Mouse (Mus musculus): ENCODE data around the gene Hoxb1. TPM values are rescaled to one million over a fixed set of nuclear protein-coding genes. Genes with fewer than 3 reads are reported as not detected.

The Hoxb1 gene
- polyA plus RNA-seq, 1 experiment = not detected

DNA sequence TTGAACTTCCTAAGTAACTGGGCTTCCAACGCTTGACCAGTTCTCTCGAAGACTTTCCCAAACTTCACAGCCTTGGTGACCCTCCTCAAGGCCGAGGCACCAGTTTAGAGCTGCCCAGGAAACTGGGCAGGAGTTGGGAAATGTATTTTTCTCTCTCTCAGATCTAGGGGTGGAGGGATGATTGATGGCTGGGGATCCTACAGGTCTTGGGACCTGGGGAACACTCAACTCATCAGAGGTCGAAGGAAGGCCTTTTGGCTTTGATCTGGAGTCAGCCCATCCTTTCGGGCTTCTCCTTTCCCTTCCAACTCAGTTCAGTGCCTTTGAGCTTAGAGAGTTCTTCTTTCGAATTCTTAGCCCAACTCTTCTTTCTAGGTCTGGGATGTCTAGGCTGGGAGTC lies 1.6 kb downstream of the Hoxb1 start:
- peaks cover 16% of the 10 kb centered on the region for H3K27me3 ChIP-seq (ENCODE audit: control insufficient read depth, insufficient read depth, low read length)
- no peak overlapping the region for H3K4me3 ChIP-seq (ENCODE audit: extremely low read depth, insufficient read depth, insufficient read length)
- TF ChIP-seq CTCF (IDR thresholded peaks at IDR 0.05; ENCODE audit: extremely low read depth, insufficient read depth, insufficient read length, insufficient replicate concordance) = no peak
- no peak for TF ChIP-seq POLR2A (IDR thresholded peaks at IDR 0.05; ENCODE audit: low read depth, low read length)
- H3K27ac ChIP-seq (ENCODE audit: insufficient read depth, low read length) = no peak overlapping the region
- H3K36me3 ChIP-seq (ENCODE audit: control insufficient read depth, insufficient read depth, low read length) = no peaks in the 10 kb centered on the region
- peaks cover 4% of the 10 kb centered on the region; the same call in 1 of the 2 replicates for H3K4me1 ChIP-seq (ENCODE audit: control insufficient read depth, insufficient read depth, insufficient read length)
- no peak for DNase-seq (ENCODE audit: low read depth in 1 of 2, low spot score in 2 of 2)
- 58% methylated on average over 6 of the region's 6 CpGs for WGBS

DNA sequence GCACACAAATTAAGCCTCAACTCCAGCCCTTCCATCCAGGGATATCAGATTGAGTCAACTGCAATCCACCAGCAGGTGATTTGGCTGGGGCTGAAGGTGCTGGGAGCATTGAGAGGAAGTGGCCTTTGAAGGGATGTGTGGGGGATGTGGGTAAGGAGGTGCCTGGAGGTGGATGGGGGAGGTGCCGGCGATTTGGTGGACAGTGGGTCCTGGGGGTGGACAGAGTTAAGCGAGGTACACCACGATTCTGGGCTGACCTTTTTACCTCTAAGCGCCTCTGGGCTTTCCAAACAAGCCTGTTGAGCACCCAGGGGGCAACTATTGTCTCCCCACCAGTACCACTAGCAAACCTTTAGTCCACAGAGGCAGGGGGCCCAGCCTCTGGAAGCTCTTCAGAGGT lies 3.1 kb downstream of the Hoxb1 start:
- H3K4me1 ChIP-seq (ENCODE audit: control insufficient read depth, insufficient read depth, insufficient read length) = peaks cover 4% of the 10 kb centered on the region; the same call in 1 of the 2 replicates
- no peak overlapping the region for H3K27ac ChIP-seq (ENCODE audit: insufficient read depth, low read length)
- 68% methylated on average over 5 of the region's 5 CpGs for WGBS
- H3K36me3 ChIP-seq (ENCODE audit: control insufficient read depth, insufficient read depth, low read length) = no peaks in the 10 kb centered on the region
- no peak for DNase-seq (ENCODE audit: low read depth in 1 of 2, low spot score in 2 of 2)
- TF ChIP-seq CTCF (IDR thresholded peaks at IDR 0.05; ENCODE audit: extremely low read depth, insufficient read depth, insufficient read length, insufficient replicate concordance) (no peak), POLR2A (IDR thresholded peaks at IDR 0.05; ENCODE audit: low read depth, low read length) (no peak)
- peaks cover 16% of the 10 kb centered on the region for H3K27me3 ChIP-seq (ENCODE audit: control insufficient read depth, insufficient read depth, low read length)
- H3K4me3 ChIP-seq (ENCODE audit: extremely low read depth, insufficient read depth, insufficient read length) = no peak overlapping the region

DNA sequence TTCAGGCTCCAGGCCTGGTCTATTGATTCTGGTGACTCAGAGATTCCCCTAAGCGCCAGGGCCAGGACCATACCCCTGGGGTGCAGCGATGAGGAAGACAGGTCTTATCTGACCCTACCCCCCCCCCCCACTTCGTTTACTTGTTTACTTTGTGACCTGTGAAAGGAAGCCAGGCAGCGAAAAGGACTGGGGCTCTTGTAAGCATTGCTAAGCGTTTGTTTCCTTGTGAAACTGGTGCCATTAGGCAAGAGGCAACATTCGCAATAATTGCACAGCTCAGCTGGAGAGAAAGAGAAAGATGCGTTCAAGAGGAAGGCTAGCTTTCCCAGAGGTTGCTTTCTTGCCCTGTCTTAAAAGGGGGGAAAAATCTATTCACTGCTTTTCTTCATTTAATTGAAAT lies 3.6 kb downstream of the Hoxb1 start:
- WGBS = 78% methylated on average over 7 of the region's 7 CpGs
- Histone ChIP-seq H3K27ac (ENCODE audit: insufficient read depth, low read length) (no peak overlapping the region), H3K36me3 (ENCODE audit: control insufficient read depth, insufficient read depth, low read length) (no peaks in the 10 kb centered on the region), H3K27me3 (ENCODE audit: control insufficient read depth, insufficient read depth, low read length) (peaks cover 14% of the 10 kb centered on the region), H3K4me3 (ENCODE audit: extremely low read depth, insufficient read depth, insufficient read length) (no peak overlapping the region), H3K4me1 (ENCODE audit: control insufficient read depth, insufficient read depth, insufficient read length) (peaks cover 4% of the 10 kb centered on the region; the same call in 1 of the 2 replicates)
- DNase-seq (ENCODE audit: low read depth in 1 of 2, low spot score in 2 of 2) = no peak
- no peak for TF ChIP-seq POLR2A (IDR thresholded peaks at IDR 0.05; ENCODE audit: low read depth, low read length)
- TF ChIP-seq CTCF (IDR thresholded peaks at IDR 0.05; ENCODE audit: extremely low read depth, insufficient read depth, insufficient read length, insufficient replicate concordance) = no peak

DNA sequence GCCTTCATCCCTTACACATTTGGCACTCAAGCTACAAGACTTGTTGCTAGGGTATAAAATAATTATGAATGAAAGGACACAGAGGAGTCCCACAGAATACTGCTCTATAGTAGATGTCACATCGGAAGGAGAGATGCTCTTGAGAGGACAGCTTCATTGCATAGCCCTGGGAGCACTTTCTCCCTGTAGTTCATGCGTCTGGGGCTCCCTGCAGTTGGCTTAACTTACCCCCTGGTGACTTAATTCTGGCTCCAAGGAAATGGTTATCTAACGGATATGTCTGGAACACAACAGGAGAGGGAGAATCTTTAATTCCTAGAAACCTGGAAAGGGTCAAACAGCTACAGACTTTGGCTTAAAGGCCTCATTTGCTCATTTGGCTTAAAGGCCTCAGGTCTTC lies 6.2 kb downstream of the Hoxb1 start:
- TF ChIP-seq POLR2A (IDR thresholded peaks at IDR 0.05; ENCODE audit: low read depth, low read length) = no peak
- no peak for TF ChIP-seq CTCF (IDR thresholded peaks at IDR 0.05; ENCODE audit: extremely low read depth, insufficient read depth, insufficient read length, insufficient replicate concordance)
- 81% methylated on average over 3 of the region's 3 CpGs for WGBS
- Histone ChIP-seq H3K4me1 (ENCODE audit: control insufficient read depth, insufficient read depth, insufficient read length) (no peaks in the 10 kb centered on the region), H3K4me3 (ENCODE audit: extremely low read depth, insufficient read depth, insufficient read length) (no peak overlapping the region), H3K27ac (ENCODE audit: insufficient read depth, low read length) (no peak overlapping the region), H3K36me3 (ENCODE audit: control insufficient read depth, insufficient read depth, low read length) (no peaks in the 10 kb centered on the region), H3K27me3 (ENCODE audit: control insufficient read depth, insufficient read depth, low read length) (peaks cover 4% of the 10 kb centered on the region; the same call in 1 of the 2 replicates)
- no peak for DNase-seq (ENCODE audit: low read depth in 1 of 2, low spot score in 2 of 2)

DNA sequence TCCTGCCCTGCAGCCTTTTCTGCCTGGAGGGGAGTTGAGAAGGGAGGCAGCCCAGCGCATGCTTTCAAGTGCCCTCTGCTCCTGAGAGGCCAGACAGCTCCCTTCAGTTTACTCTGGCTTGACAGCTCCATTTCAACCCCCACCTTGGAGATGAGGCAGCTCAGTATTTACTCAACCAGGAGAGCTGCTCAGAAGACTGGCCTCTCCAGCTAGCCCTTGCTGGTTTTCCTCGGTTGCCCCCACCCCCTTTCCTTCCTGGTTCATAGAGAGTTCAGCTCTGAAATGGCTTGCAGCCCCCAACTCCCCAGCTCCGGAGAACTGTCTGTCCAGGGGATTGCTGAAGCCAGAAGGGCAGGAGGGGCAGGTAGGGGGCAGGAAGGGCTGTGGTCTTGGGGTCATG lies 7.0 kb downstream of the Hoxb1 start:
- H3K27me3 ChIP-seq (ENCODE audit: control insufficient read depth, insufficient read depth, low read length) = peaks cover 2% of the 10 kb centered on the region; the same call in 1 of the 2 replicates
- no peak overlapping the region for H3K27ac ChIP-seq (ENCODE audit: insufficient read depth, low read length)
- no peak for DNase-seq (ENCODE audit: low read depth in 1 of 2, low spot score in 2 of 2)
- WGBS = 55% methylated on average over 3 of the region's 3 CpGs
- H3K36me3 ChIP-seq (ENCODE audit: control insufficient read depth, insufficient read depth, low read length) = no peaks in the 10 kb centered on the region
- no peaks in the 10 kb centered on the region for H3K4me1 ChIP-seq (ENCODE audit: control insufficient read depth, insufficient read depth, insufficient read length)
- H3K4me3 ChIP-seq (ENCODE audit: extremely low read depth, insufficient read depth, insufficient read length) = no peak overlapping the region
- TF ChIP-seq POLR2A (IDR thresholded peaks at IDR 0.05; ENCODE audit: low read depth, low read length) = no peak
- no peak for TF ChIP-seq CTCF (IDR thresholded peaks at IDR 0.05; ENCODE audit: extremely low read depth, insufficient read depth, insufficient read length, insufficient replicate concordance)

DNA sequence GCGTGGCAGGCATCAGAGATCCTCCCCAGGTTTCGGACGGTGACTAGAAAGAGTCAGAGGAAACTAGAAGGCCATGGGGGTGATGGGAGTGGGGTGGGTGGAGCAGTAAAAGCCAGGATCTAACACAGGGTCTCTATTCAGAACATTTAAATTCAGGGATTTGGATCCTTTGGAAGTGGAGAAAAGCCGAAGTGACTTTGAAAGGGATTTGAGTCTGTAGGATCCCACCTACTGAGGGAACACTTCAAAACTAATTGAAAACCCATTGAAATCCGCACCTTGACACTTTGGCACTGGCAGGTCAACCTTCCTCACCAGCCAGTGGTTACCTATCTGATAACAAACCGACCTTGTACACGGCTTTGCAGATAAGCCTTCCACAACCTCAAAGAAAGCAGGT lies 9.3 kb downstream of the Hoxb1 start:
- Histone ChIP-seq H3K4me3 (ENCODE audit: extremely low read depth, insufficient read depth, insufficient read length) (no peak overlapping the region), H3K27me3 (ENCODE audit: control insufficient read depth, insufficient read depth, low read length) (peaks cover 2% of the 10 kb centered on the region; the same call in 1 of the 2 replicates), H3K36me3 (ENCODE audit: control insufficient read depth, insufficient read depth, low read length) (no peaks in the 10 kb centered on the region), H3K4me1 (ENCODE audit: control insufficient read depth, insufficient read depth, insufficient read length) (no peaks in the 10 kb centered on the region), H3K27ac (ENCODE audit: insufficient read depth, low read length) (no peak overlapping the region)
- whole genome bisulfite sequencing = 67% methylated on average over 7 of the region's 7 CpGs
- DNase-seq (ENCODE audit: low read depth in 1 of 2, low spot score in 2 of 2) = no peak
- TF ChIP-seq CTCF (IDR thresholded peaks at IDR 0.05; ENCODE audit: extremely low read depth, insufficient read depth, insufficient read length, insufficient replicate concordance) = no peak
- TF ChIP-seq POLR2A (IDR thresholded peaks at IDR 0.05; ENCODE audit: low read depth, low read length) = no peak

DNA sequence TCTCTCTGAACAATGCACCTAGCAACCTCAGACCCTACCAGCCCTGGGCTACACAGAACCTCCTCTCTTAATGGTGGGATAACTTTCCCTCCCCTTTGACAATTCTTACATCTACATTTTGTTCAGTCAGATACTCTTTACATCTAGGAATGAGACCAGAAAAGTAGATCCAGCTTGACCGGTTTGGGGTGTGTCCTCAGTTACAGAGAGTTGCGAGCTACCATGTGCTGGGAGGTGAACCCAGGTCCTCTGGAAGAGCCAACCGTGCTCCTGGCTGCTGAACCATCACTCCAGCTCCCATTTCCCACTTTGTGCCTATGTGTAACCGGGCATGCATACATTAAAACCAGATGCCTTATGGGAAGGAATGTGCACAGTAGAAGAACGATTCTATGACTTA lies 17.8 kb downstream of the Hoxb1 start:
- TF ChIP-seq POLR2A (IDR thresholded peaks at IDR 0.05; ENCODE audit: low read depth, low read length) (no peak), CTCF (IDR thresholded peaks at IDR 0.05; ENCODE audit: extremely low read depth, insufficient read depth, insufficient read length, insufficient replicate concordance) (no peak)
- no peaks in the 10 kb centered on the region for H3K4me1 ChIP-seq (ENCODE audit: control insufficient read depth, insufficient read depth, insufficient read length)
- WGBS = 61% methylated on average over 5 of the region's 5 CpGs

More for the DNA sequence above, 17.8 kb downstream of the Hoxb1 start:
- Histone ChIP-seq H3K27me3 (ENCODE audit: control insufficient read depth, insufficient read depth, low read length) (no peaks in the 10 kb centered on the region), H3K36me3 (ENCODE audit: control insufficient read depth, insufficient read depth, low read length) (no peaks in the 10 kb centered on the region), H3K27ac (ENCODE audit: insufficient read depth, low read length) (no peak overlapping the region), H3K4me3 (ENCODE audit: extremely low read depth, insufficient read depth, insufficient read length) (no peak overlapping the region)
- no peak for DNase-seq (ENCODE audit: low read depth in 1 of 2, low spot score in 2 of 2)
